Mouse (Mus musculus) limb, embryonic 14.5 days (tissue): ENCODE data around the gene Gm28510. TPM values are rescaled to one million over a fixed set of nuclear protein-coding genes. Genes with fewer than 3 reads are reported as not detected.
"Not testable (repeated sequence)": the region's sequence is repeated elsewhere in the genome, so short reads cannot be mapped to it uniquely, and the experiment has no call there.

Experiments
- ATAC-seq: fragments of 200-750 bp; cut with Nextera tagmentation; 2 replicates; pipeline ENCODE4 v1.8.0; 2017; ENCODE audit warnings: low read depth, moderate number of reproducible peaks, moderate TSS enrichment; ENCODE audit not compliant: low FRiP score
- DNase-seq: peaks from one replicate; pipeline ENCODE4 v3.0.0-alpha.2; 2015; ENCODE audit warnings: low spot score
- H3K27ac ChIP-seq: fragments of 300-500 bp; sonication (generic); replicated peaks from 2 replicates; pipeline ENCODE4 v1.5.1; 2014; ENCODE audit warnings: low read depth, mild to moderate bottlenecking, low read length, moderate library complexity, mixed read lengths
- H3K27me3 ChIP-seq: fragments of 300-500 bp; sonication (generic); 2 replicates; pipeline ENCODE4 v1.6.1; 2014; ENCODE audit warnings: low read length, mixed read lengths; ENCODE audit not compliant: control insufficient read depth, insufficient read depth
- H3K36me3 ChIP-seq: fragments of 300-500 bp; sonication (generic); 2 replicates; pipeline ENCODE4 v1.6.1; 2014; ENCODE audit warnings: mild to moderate bottlenecking, low read length, moderate library complexity, mixed read lengths; ENCODE audit not compliant: control insufficient read depth, insufficient read depth
- H3K4me1 ChIP-seq: fragments of 300-500 bp; sonication (generic); 2 replicates; pipeline ENCODE4 v1.6.1; 2014; ENCODE audit warnings: antibody characterized with exemption, low read length, mixed read lengths; ENCODE audit not compliant: control insufficient read depth, insufficient read depth
- H3K4me2 ChIP-seq: fragments of 300-500 bp; sonication (generic); replicated peaks from 2 replicates; pipeline ENCODE4 v1.6.1; 2014; ENCODE audit warnings: low read depth, mild to moderate bottlenecking, low read length, moderate library complexity; ENCODE audit not compliant: severe bottlenecking
- H3K4me3 ChIP-seq: fragments of 300-500 bp; sonication (generic); replicated peaks from 2 replicates; pipeline ENCODE4 v1.5.1; 2014; ENCODE audit warnings: low read length
- H3K9ac ChIP-seq: fragments of 300-500 bp; sonication (generic); 2 replicates; pipeline ENCODE4 v1.6.1; 2014; ENCODE audit warnings: mild to moderate bottlenecking, low read depth, low read length, moderate library complexity; ENCODE audit not compliant: severe bottlenecking
- H3K9me3 ChIP-seq: fragments of 300-500 bp; sonication (generic); 2 replicates; pipeline ENCODE4 v1.6.1; 2016; ENCODE audit warnings: low read length; ENCODE audit not compliant: control insufficient read depth
- WGBS: fragments of 180-500 bp; shearing (Covaris S2); extraction: QIAGEN DNeasy Blood & Tissue Kit; methylation state at CpG from one replicate; pipeline ENCODE4 v1.1.7; 2014; 5-methylcytosine and 5-hydroxymethylcytosine counted together
- polyA plus RNA-seq, 2 experiments: library from polyadenylated mRNA; depleted of rRNA in 1 of 2; stranded (reverse) in 1 of 2; unstranded in 1 of 2; fragments of >200 nt; fragmentation: Nextera tagmentation in 1 of 2; extraction: Ambion mirVana in 1 of 2; gene quantifications; 2 replicates each; pipeline versions ENCODE4 v1.2.1 to v1.2.3; 2012 to 2014

Gm28510 gene
- polyA plus RNA-seq (2012; rRNA removed) (not detected in 2 replicates), polyA plus RNA-seq (2014; fragmentation: Nextera tagmentation; extraction: Ambion mirVana) (not detected in 2 replicates)

DNA sequence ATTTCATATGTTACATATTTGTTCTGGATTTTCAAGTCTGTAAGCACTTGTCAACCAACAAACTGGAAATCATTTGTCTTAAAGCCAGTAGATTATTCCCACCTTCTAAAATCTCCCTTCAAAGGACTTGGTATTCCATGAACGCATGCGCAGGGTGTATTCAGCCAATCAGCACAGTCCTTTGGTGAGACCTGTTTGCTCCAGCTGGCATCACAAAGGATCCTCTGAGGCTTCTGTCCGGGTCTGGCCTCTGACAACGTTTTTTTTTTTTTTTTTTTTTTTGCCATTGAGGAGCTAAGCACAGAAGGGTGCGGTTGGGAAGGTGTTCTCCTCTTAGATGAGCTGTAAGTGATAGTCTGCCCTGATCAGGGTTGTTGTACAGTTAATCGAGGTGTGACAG lies at the start of gene Gm28510:
Gene Gm28510, plus strand, starts transcription at position 301 of the 400 bp plus-strand sequence.
- not testable (repeated sequence) for H3K9me3 ChIP-seq, H3K4me2 ChIP-seq, H3K27me3 ChIP-seq, H3K4me1 ChIP-seq, H3K36me3 ChIP-seq, ATAC-seq, H3K9ac ChIP-seq, DNase-seq, H3K4me3 ChIP-seq, H3K27ac ChIP-seq
- WGBS, result no CpG with 5 or more reads among the region's 6 CpGs

Other genes starting within 250 kb of the Gm28510 start
- not detected in 2 replicates for gene Gm20834, start 88.1 kb upstream of the Gm28510 start, polyA plus RNA-seq (2012; rRNA removed)
- gene Gm20834, start 88.1 kb upstream of the Gm28510 start, polyA plus RNA-seq (2014; fragmentation: Nextera tagmentation; extraction: Ambion mirVana), result not detected in 2 replicates
- not detected in 2 replicates for gene Gm20737, start 123.3 kb downstream of the Gm28510 start, polyA plus RNA-seq (2012; rRNA removed)
- gene Gm20737, start 123.3 kb downstream of the Gm28510 start, polyA plus RNA-seq (2014; fragmentation: Nextera tagmentation; extraction: Ambion mirVana), result not detected in 2 replicates
- not detected in 2 replicates for gene Gm21775, start 140.7 kb downstream of the Gm28510 start, polyA plus RNA-seq (2012; rRNA removed)
- not detected in 2 replicates for gene Gm21775, start 140.7 kb downstream of the Gm28510 start, polyA plus RNA-seq (2014; fragmentation: Nextera tagmentation; extraction: Ambion mirVana)
- gene Gm21900, start 203.6 kb downstream of the Gm28510 start, polyA plus RNA-seq (2012; rRNA removed), result not detected in 2 replicates
- not detected in 2 replicates for gene Gm21900, start 203.6 kb downstream of the Gm28510 start, polyA plus RNA-seq (2014; fragmentation: Nextera tagmentation; extraction: Ambion mirVana)